Mouse (Mus musculus) gastrocnemius, postnatal 36 days (tissue): ENCODE data around the gene Shoc2. TPM values are rescaled to one million over a fixed set of nuclear protein-coding genes. Genes with fewer than 3 reads are reported as not detected.

Experiments used
- DNase-seq, 2 experiments: peaks; one replicate each; pipeline ENCODE4 v3.0.0; 2022
- intact Hi-C: fragments of 180-260 bp; cut with DNase I; formaldehyde crosslinking; loops from one replicate; pipeline ENCODE4 v1.15.1; 2025
- total RNA-seq, 2 experiments: library from RNA; stranded (reverse); gene quantifications; 2 replicates each; pipeline ENCODE4 v1.2.3; 2021

Gene Shoc2
- total RNA-seq, 2 experiments from 2014 or later: 20.6 to 22.9 TPM

GRCm38 (mm10) chr19:54072233-54072800 is 128.2 kb downstream of the Shoc2 start:
- DNase-seq: no peak
- intact Hi-C loops: no loop called here

- intact Hi-C loops: no loop called here
Measured at GRCm38 (mm10) chr19:54076362-54077349, 132.6 kb downstream of the Shoc2 start.

GRCm38 (mm10) chr19:54081303-54081702 is 137.2 kb downstream of the Shoc2 start:
- intact Hi-C loops: no loop called here
- no peak for DNase-seq

More at GRCm38 (mm10) chr19:54076362-54077349, 132.6 kb downstream of the Shoc2 start:
- no peak for DNase-seq

- DNase-seq: no peak
- intact Hi-C loops: no loop called here
Measured at GRCm38 (mm10) chr19:54081716-54082165, 137.6 kb downstream of the Shoc2 start.

Other genes with a start within 250 kb of the Shoc2 start
- gene Pdcd4, start 52.1 kb upstream of the Shoc2 start, total RNA-seq: 10 to 100 TPM; 13.6 to 15.8 TPM
- gene Bbip1, start 321 bp downstream of the Shoc2 start, total RNA-seq: 10 to 100 TPM; 31.2 to 32.1 TPM
- gene Adra2a, start 99.8 kb downstream of the Shoc2 start, total RNA-seq: under 1 TPM; 0.25 to 0.46 TPM